Mouse (Mus musculus): ENCODE data around the gene Sdk2. TPM values are rescaled to one million over a fixed set of nuclear protein-coding genes. Genes with fewer than 3 reads are reported as not detected.
A peak's percentile ranks its signal among the peaks of the same experiment; 100 is the strongest.

Sdk2 gene
- polyA plus RNA-seq, 1 experiment, result 6.7 TPM

DNA sequence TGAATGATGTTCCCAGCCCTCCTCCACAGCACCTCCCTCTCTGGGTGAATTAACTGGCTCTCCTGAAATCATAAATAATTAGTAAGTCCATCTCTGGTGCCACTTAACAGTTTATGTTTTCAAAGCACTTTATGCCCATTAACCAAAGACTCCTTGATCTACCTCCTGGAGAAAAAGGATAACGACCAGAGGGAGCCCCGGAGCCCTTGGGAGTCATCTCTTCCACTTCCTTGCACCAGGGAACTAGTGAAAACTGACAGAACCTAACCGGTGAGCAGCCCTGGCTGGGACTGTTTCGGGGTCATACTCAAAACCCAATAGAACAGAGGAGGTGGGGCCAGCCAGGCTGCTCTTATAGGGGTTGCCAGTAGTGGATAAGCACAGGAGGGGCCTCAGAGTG lies 22.5 kb downstream of the Sdk2 start:
- no peak for TF ChIP-seq CTCF (IDR thresholded peaks at IDR 0.05; ENCODE audit: borderline replicate concordance, extremely low read depth, insufficient read depth, insufficient read length)
- no peak for TF ChIP-seq POLR2A (IDR thresholded peaks at IDR 0.05; ENCODE audit: borderline replicate concordance, extremely low read depth, insufficient read depth, insufficient read length, poor library complexity, severe bottlenecking)
- DNase-seq (ENCODE audit: low read depth), result no peak

GRCm38 (mm10) chr11:114043530-114043929 lies 23.3 kb downstream of the Sdk2 start:
- TF ChIP-seq POLR2A (IDR thresholded peaks at IDR 0.05; ENCODE audit: borderline replicate concordance, extremely low read depth, insufficient read depth, insufficient read length, poor library complexity, severe bottlenecking), result no peak
- TF ChIP-seq CTCF (IDR thresholded peaks at IDR 0.05; ENCODE audit: borderline replicate concordance, extremely low read depth, insufficient read depth, insufficient read length), result no peak
- DNase-seq (ENCODE audit: low read depth), result peak; percentile 67

- TF ChIP-seq POLR2A (IDR thresholded peaks at IDR 0.05; ENCODE audit: borderline replicate concordance, extremely low read depth, insufficient read depth, insufficient read length, poor library complexity, severe bottlenecking), result no peak
- TF ChIP-seq CTCF (IDR thresholded peaks at IDR 0.05; ENCODE audit: borderline replicate concordance, extremely low read depth, insufficient read depth, insufficient read length), result no peak
- DNase-seq (ENCODE audit: low read depth), result peak; percentile 82
Observed at GRCm38 (mm10) chr11:114040391-114041035, 26.3 kb downstream of the Sdk2 start.

GRCm38 (mm10) chr11:114038036-114038435 lies 28.8 kb downstream of the Sdk2 start:
- TF ChIP-seq CTCF (IDR thresholded peaks at IDR 0.05; ENCODE audit: borderline replicate concordance, extremely low read depth, insufficient read depth, insufficient read length) (no peak), POLR2A (IDR thresholded peaks at IDR 0.05; ENCODE audit: borderline replicate concordance, extremely low read depth, insufficient read depth, insufficient read length, poor library complexity, severe bottlenecking) (no peak)

DNA sequence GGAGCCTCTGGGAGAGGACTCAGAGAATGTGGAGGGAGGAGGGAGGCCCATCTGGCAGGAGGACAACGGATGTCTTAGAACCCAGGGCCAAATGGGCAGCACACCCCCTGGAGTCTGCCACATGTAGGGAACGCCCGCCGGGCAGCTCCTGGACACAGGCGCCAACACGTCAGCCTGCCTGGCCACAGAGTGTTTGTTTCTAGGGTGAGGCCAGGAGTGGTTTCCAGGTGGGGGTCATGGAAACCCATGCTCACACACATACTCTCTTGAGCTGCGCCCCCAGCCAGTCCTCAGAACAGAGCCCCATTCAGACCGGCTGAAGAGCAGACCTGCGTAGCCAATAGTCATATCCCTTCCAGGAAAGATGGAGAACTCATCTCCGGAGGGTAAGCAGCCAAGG lies 35.4 kb downstream of the Sdk2 start:
- TF ChIP-seq CTCF (IDR thresholded peaks at IDR 0.05; ENCODE audit: borderline replicate concordance, extremely low read depth, insufficient read depth, insufficient read length), result no peak
- no peak for TF ChIP-seq POLR2A (IDR thresholded peaks at IDR 0.05; ENCODE audit: borderline replicate concordance, extremely low read depth, insufficient read depth, insufficient read length, poor library complexity, severe bottlenecking)
- DNase-seq (ENCODE audit: low read depth), result no peak

More at GRCm38 (mm10) chr11:114038036-114038435, 28.8 kb downstream of the Sdk2 start:
- DNase-seq (ENCODE audit: low read depth), result no peak

DNA sequence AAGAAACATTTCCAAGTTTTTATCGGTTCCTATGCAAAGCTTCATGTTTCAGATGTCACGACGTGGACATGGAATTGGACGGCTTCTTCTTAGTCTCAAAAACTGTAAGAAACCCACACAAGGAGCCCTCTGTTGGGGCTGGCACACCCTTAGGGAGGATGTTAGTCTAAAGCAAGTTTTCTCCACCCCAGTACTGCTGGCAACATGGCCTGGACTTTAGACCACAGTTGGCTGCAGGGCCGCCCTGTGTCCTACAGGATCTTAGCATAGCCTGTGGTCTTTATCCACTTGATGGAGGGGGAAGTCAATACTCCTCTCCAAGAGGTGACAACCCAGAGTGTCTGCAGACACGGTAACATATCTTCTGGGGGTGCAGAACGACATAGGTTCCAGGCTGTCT lies 36.6 kb downstream of the Sdk2 start:
- TF ChIP-seq CTCF (IDR thresholded peaks at IDR 0.05; ENCODE audit: borderline replicate concordance, extremely low read depth, insufficient read depth, insufficient read length) (no peak), POLR2A (IDR thresholded peaks at IDR 0.05; ENCODE audit: borderline replicate concordance, extremely low read depth, insufficient read depth, insufficient read length, poor library complexity, severe bottlenecking) (no peak)
- no peak for DNase-seq (ENCODE audit: low read depth)

- TF ChIP-seq POLR2A (IDR thresholded peaks at IDR 0.05; ENCODE audit: borderline replicate concordance, extremely low read depth, insufficient read depth, insufficient read length, poor library complexity, severe bottlenecking) (no peak), CTCF (IDR thresholded peaks at IDR 0.05; ENCODE audit: borderline replicate concordance, extremely low read depth, insufficient read depth, insufficient read length) (no peak)
- no peak for DNase-seq (ENCODE audit: low read depth)
Observed at GRCm38 (mm10) chr11:114028512-114028911, 38.3 kb downstream of the Sdk2 start.

DNA sequence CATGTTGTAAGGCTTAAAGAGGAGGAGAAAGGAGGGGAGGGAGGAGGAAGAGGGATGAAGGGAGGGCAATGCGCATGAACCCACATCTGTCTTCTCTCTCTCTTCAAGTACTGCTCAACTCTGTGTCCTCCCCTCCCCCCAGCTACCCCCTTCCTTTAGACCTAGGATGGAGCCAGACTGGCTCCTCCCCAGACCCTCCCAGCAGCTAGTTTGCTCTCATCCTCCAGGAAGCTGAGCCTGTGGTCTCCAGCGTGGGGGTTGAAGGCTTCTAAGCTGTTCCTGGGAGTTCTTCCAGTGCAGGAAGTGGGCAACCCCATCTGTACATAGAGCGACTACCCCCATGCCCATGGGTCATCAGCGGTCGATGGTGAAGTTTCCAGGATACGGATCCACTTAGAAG lies 38.8 kb downstream of the Sdk2 start:
- TF ChIP-seq POLR2A (IDR thresholded peaks at IDR 0.05; ENCODE audit: borderline replicate concordance, extremely low read depth, insufficient read depth, insufficient read length, poor library complexity, severe bottlenecking), result no peak
- no peak for TF ChIP-seq CTCF (IDR thresholded peaks at IDR 0.05; ENCODE audit: borderline replicate concordance, extremely low read depth, insufficient read depth, insufficient read length)
- DNase-seq (ENCODE audit: low read depth), result no peak

- TF ChIP-seq CTCF (IDR thresholded peaks at IDR 0.05; ENCODE audit: borderline replicate concordance, extremely low read depth, insufficient read depth, insufficient read length), result no peak
- no peak for TF ChIP-seq POLR2A (IDR thresholded peaks at IDR 0.05; ENCODE audit: borderline replicate concordance, extremely low read depth, insufficient read depth, insufficient read length, poor library complexity, severe bottlenecking)
- no peak for DNase-seq (ENCODE audit: low read depth)
Observed at GRCm38 (mm10) chr11:114025056-114025455, 41.8 kb downstream of the Sdk2 start.

- DNase-seq (ENCODE audit: low read depth), result no peak
Observed at GRCm38 (mm10) chr11:114023965-114024364, 42.9 kb downstream of the Sdk2 start.

GRCm38 (mm10) chr11:114022166-114022565 lies 44.7 kb downstream of the Sdk2 start:
- TF ChIP-seq POLR2A (IDR thresholded peaks at IDR 0.05; ENCODE audit: borderline replicate concordance, extremely low read depth, insufficient read depth, insufficient read length, poor library complexity, severe bottlenecking) (no peak), CTCF (IDR thresholded peaks at IDR 0.05; ENCODE audit: borderline replicate concordance, extremely low read depth, insufficient read depth, insufficient read length) (no peak)

More at GRCm38 (mm10) chr11:114023965-114024364, 42.9 kb downstream of the Sdk2 start:
- TF ChIP-seq CTCF (IDR thresholded peaks at IDR 0.05; ENCODE audit: borderline replicate concordance, extremely low read depth, insufficient read depth, insufficient read length) (no peak), POLR2A (IDR thresholded peaks at IDR 0.05; ENCODE audit: borderline replicate concordance, extremely low read depth, insufficient read depth, insufficient read length, poor library complexity, severe bottlenecking) (no peak)

DNA sequence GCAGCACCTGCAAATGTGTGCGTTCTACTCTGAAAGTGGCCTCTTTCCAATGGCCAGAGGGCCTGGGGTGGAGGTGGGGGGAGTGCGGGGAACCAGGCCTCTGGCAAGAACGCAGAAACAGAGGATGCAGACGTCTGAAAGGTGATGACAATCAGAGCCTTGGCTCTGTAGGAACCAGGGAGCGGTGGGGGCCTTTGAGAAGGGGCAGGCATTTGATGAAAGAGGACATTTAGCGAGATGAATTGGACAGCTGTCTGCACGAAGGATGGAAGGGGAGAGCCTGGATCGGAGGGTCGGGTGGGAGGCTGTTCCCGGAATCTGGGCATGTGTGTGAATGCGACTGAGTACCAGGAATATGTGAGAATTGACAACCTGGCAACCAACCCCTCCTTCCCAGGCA lies 47.8 kb downstream of the Sdk2 start:
- TF ChIP-seq CTCF (IDR thresholded peaks at IDR 0.05; ENCODE audit: borderline replicate concordance, extremely low read depth, insufficient read depth, insufficient read length), result no peak
- TF ChIP-seq POLR2A (IDR thresholded peaks at IDR 0.05; ENCODE audit: borderline replicate concordance, extremely low read depth, insufficient read depth, insufficient read length, poor library complexity, severe bottlenecking), result no peak
- DNase-seq (ENCODE audit: low read depth), result peak; percentile 83

More at GRCm38 (mm10) chr11:114022166-114022565, 44.7 kb downstream of the Sdk2 start:
- DNase-seq (ENCODE audit: low read depth), result no peak
